Mouse (Mus musculus) G1E (cell line): ENCODE measurements around the gene Acot7. TPM values are rescaled to one million over a fixed set of nuclear protein-coding genes. Genes with fewer than 3 reads are reported as not detected.

Source experiments
- ATAC-seq: 2 replicates; pipeline ENCODE4 v1.8.0; 2016; ENCODE audit warnings: mild to moderate bottlenecking; ENCODE audit not compliant: insufficient number of reproducible peaks, poor library complexity, low FRiP score, severe bottlenecking; ENCODE audit errors: extremely low read depth
- DNase-seq: peaks from one replicate; pipeline ENCODE4 v3.0.0; 2012; ENCODE audit warnings: low spot score
- H3K27me3 ChIP-seq: 2 replicates; pipeline ENCODE4 v1.6.1; 2012; ENCODE audit warnings: mild to moderate bottlenecking, low read length, inconsistent platforms; ENCODE audit not compliant: insufficient read depth
- H3K36me3 ChIP-seq: replicated peaks from 2 replicates; pipeline ENCODE3; 2012; ENCODE audit warnings: mild to moderate bottlenecking, inconsistent platforms
- H3K4me1 ChIP-seq: 2 replicates; pipeline ENCODE4 v1.6.1; 2012; ENCODE audit warnings: low read depth, low read length, inconsistent platforms, mixed read lengths; ENCODE audit not compliant: insufficient read depth
- H3K4me3 ChIP-seq: 2 replicates; pipeline ENCODE4 v1.5.1; 2012; ENCODE audit warnings: low read depth, mild to moderate bottlenecking, inconsistent platforms, low read length, moderate library complexity, mixed read lengths
- H3K9me3 ChIP-seq: replicated peaks from 2 replicates; pipeline ENCODE4 v1.6.1; 2012; ENCODE audit warnings: inconsistent platforms
- CTCF ChIP-seq: IDR thresholded peaks from 2 replicates; pipeline ENCODE4 v1.5.1; 2012; ENCODE audit warnings: low read depth, low read length, inconsistent platforms, mixed read lengths
- GATA1 ChIP-seq: IDR thresholded peaks from 2 replicates; pipeline ENCODE4 v1.6.1; 2012; ENCODE audit warnings: borderline replicate concordance, low read length, inconsistent platforms, mixed read lengths
- GATA2 ChIP-seq: IDR thresholded peaks from 2 replicates; pipeline ENCODE4 v1.6.1; 2012; ENCODE audit warnings: low read depth, low read length, inconsistent platforms, borderline replicate concordance
- POLR2AphosphoS5 ChIP-seq: IDR thresholded peaks from 2 replicates; pipeline ENCODE4 v1.6.1; 2012; ENCODE audit warnings: low read depth, low read length, inconsistent platforms; ENCODE audit not compliant: insufficient replicate concordance
- TAL1 ChIP-seq: conservative IDR thresholded peaks from 2 replicates; pipeline ENCODE4 v1.6.1; 2012; ENCODE audit warnings: low read depth, low read length, inconsistent platforms, mixed read lengths
- polyA plus RNA-seq: library from polyadenylated mRNA; stranded (reverse); fragments of >175 nt; gene quantifications from 2 replicates; pipeline ENCODE4 v1.2.3, GENCODE M21; 2012
- total RNA-seq, 2 experiments: library from RNA; stranded (forward) in 1 of 2; stranded (reverse) in 1 of 2; fragments of 200-1000 nt in 1 of 2; fragments of >200 nt in 1 of 2; fragmentation: Nextera tagmentation in 1 of 2; gene quantifications; 2 replicates each; pipeline ENCODE4 v1.2.3; 2014 to 2017

The Acot7 gene
- total and polyA plus RNA-seq, 3 experiments, result 17.6 to 51.1 (median 22.1) TPM

- no peak overlapping the region for H3K4me3 ChIP-seq
- peaks cover 87% of the 10 kb centered on the region for H3K36me3 ChIP-seq
- ATAC-seq, result no peak
- H3K9me3 ChIP-seq, result no peaks in the 10 kb centered on the region
- TF ChIP-seq POLR2AphosphoS5 (no peak), GATA1 (no peak), TAL1 (no peak), GATA2 (no peak), CTCF (no peak)
- H3K4me1 ChIP-seq, result peaks cover 4% of the 10 kb centered on the region; the same call in 1 of the 2 replicates
- H3K27me3 ChIP-seq, result no peaks in the 10 kb centered on the region
- DNase-seq, result no peak
Measured at GRCm38 (mm10) chr4:152243241-152243891, 65.4 kb downstream of the Acot7 start.

GRCm38 (mm10) chr4:152243969-152244368, 66.0 kb downstream of the Acot7 start:
- TF ChIP-seq POLR2AphosphoS5 (no peak), GATA2 (no peak)
- H3K9me3 ChIP-seq, result no peaks in the 10 kb centered on the region
- H3K27me3 ChIP-seq, result no peaks in the 10 kb centered on the region
- H3K4me3 ChIP-seq, result no peak overlapping the region
- peaks cover 4% of the 10 kb centered on the region; the same call in 1 of the 2 replicates for H3K4me1 ChIP-seq
- ATAC-seq (no peak), DNase-seq (no peak)
- peaks cover 88% of the 10 kb centered on the region for H3K36me3 ChIP-seq

GRCm38 (mm10) chr4:152244545-152245522, 66.9 kb downstream of the Acot7 start:
- DNase-seq (no peak), ATAC-seq (no peak)
- Histone ChIP-seq H3K27me3 (no peaks in the 10 kb centered on the region), H3K4me1 (peaks cover 4% of the 10 kb centered on the region; the same call in 1 of the 2 replicates), H3K36me3 (peaks cover 89% of the 10 kb centered on the region), H3K4me3 (no peak overlapping the region), H3K9me3 (no peaks in the 10 kb centered on the region)
- no peak for TF ChIP-seq POLR2AphosphoS5
- no peak for TF ChIP-seq TAL1
- TF ChIP-seq GATA1, result no peak
- TF ChIP-seq GATA2, result no peak

- H3K4me3 ChIP-seq, result no peak overlapping the region
- DNase-seq (no peak), ATAC-seq (no peak)
- H3K9me3 ChIP-seq, result no peaks in the 10 kb centered on the region
- H3K4me1 ChIP-seq, result peaks cover 4% of the 10 kb centered on the region; the same call in 1 of the 2 replicates
- no peaks in the 10 kb centered on the region for H3K27me3 ChIP-seq
- H3K36me3 ChIP-seq, result peaks cover 84% of the 10 kb centered on the region
- TF ChIP-seq GATA1, result no peak
- no peak for TF ChIP-seq CTCF
- TF ChIP-seq TAL1, result no peak
- TF ChIP-seq POLR2AphosphoS5, result no peak
- TF ChIP-seq GATA2, result no peak
Measured at GRCm38 (mm10) chr4:152246011-152246410, 68.1 kb downstream of the Acot7 start.

GRCm38 (mm10) chr4:152247195-152247594, 69.3 kb downstream of the Acot7 start:
- no peak for DNase-seq
- no peak for TF ChIP-seq GATA1
- TF ChIP-seq CTCF, result no peak
- no peak for TF ChIP-seq POLR2AphosphoS5
- no peak for TF ChIP-seq GATA2
- TF ChIP-seq TAL1, result no peak
- Histone ChIP-seq H3K27me3 (no peaks in the 10 kb centered on the region), H3K9me3 (no peaks in the 10 kb centered on the region), H3K36me3 (peaks cover 80% of the 10 kb centered on the region), H3K4me1 (peaks cover 4% of the 10 kb centered on the region; the same call in 1 of the 2 replicates), H3K4me3 (no peak overlapping the region)
- no peak for ATAC-seq

- Histone ChIP-seq H3K4me1 (peaks cover 4% of the 10 kb centered on the region; the same call in 1 of the 2 replicates), H3K9me3 (no peaks in the 10 kb centered on the region), H3K27me3 (no peaks in the 10 kb centered on the region), H3K4me3 (no peak overlapping the region), H3K36me3 (peaks cover 78% of the 10 kb centered on the region)
- ATAC-seq (no peak), DNase-seq (no peak)
- TF ChIP-seq POLR2AphosphoS5 (no peak), GATA1 (no peak), GATA2 (no peak), TAL1 (no peak), CTCF (no peak)
Measured at GRCm38 (mm10) chr4:152250615-152251014, 72.7 kb downstream of the Acot7 start.
